In the genomic region with DNA sequence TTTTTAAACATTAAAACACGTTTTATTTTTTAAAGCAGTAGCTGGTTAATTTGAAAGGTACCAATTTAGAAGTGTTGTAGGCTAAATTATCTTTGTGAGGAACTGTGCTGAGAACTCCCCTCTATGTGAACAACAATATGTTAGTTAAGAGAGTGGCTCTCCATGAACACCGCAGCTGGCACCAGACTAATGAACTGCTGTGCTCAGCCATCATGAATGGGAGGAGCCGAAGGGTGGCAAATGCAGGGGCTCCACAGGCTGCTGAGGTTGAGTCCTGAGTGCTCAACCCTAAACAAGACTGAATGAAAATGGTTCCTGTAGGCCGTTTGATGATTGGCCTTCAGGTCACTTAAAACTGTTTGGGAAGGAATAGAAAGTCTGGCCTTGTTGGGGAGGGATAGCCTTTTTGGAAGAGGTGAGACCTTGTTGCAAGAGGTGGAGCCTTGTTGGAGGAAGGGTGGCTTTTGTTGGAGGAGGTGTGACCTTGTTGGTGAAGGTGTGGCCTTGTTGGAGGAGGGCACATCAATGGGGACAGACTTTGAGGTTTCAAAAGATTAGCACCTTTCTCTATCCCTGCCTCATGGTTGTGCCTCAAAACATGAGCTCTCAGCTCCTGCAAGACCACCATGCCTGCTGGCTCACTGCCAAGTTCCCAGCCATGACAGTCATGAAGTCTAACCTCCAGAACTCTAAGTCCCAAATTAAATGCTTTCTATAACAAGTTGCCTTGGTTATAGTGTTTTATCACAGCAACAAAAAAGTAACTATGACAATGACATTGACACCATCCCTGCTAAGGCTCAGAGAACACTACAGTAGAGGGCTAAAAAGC, we compare ENCODE assay signal across 17 mouse cellular contexts. TPM values are rescaled to one million over a fixed set of nuclear protein-coding genes. Genes with fewer than 3 reads are reported as not detected.
A peak's percentile ranks its signal among the peaks of the same experiment; 100 is the strongest.
DNase-seq lines count a peak whose midpoint lies in the region; ATAC-seq and TF ChIP-seq lines count a peak whose summit lies in the region.
"Had no signal": no experiment of that assay in that cellular context is flagged by ENCODE, and none has a peak within 500 bp of the region (broad histone marks: within the 10 kb centered on the region; RNA-seq: fewer than 3 reads in every experiment).

No protein-coding gene starts in this region.

- H3K4me3 ChIP-seq in heart, embryonic 12.5 days, result no peak overlapping the region
- no peak overlapping the region for H3K4me3 ChIP-seq in midbrain, embryonic 14.5 days (replicated peaks; ENCODE audit: low read depth, low read length)
- H3K4me3 ChIP-seq in midbrain, postnatal 0 days (ENCODE audit: low read depth, low read length), result no peak overlapping the region
- no peak overlapping the region for H3K4me3 ChIP-seq in forebrain, embryonic 16.5 days (replicated peaks; ENCODE audit: low read length)
- H3K4me3 ChIP-seq in olfactory bulb, adult 2 months (ENCODE audit: insufficient read depth, low read depth, low read length), result no peak overlapping the region
- H3K4me3 ChIP-seq: embryonic facial prominence, embryonic 15.5 days; hindbrain, embryonic 13.5 days; midbrain, embryonic 15.5 days had no signal

- 87% methylated on average over 4 of the region's 4 CpGs for WGBS in heart, embryonic 12.5 days
- 89% methylated on average over 4 of the region's 4 CpGs for WGBS in midbrain, embryonic 14.5 days
- 86% methylated on average over 4 of the region's 4 CpGs for WGBS in midbrain, postnatal 0 days
- WGBS in forebrain, embryonic 16.5 days, result 57% methylated on average over 4 of the region's 4 CpGs
- 30% methylated on average over 4 of the region's 4 CpGs for WGBS in olfactory bulb, adult 2 months

- no peak overlapping the region for H3K9ac ChIP-seq in heart, embryonic 12.5 days
- no peak overlapping the region for H3K9ac ChIP-seq in midbrain, embryonic 14.5 days (replicated peaks; ENCODE audit: low read length)
- H3K9ac ChIP-seq in midbrain, postnatal 0 days (replicated peaks; ENCODE audit: low read length, poor library complexity, severe bottlenecking), result no peak overlapping the region
- no peak overlapping the region for H3K9ac ChIP-seq in forebrain, embryonic 16.5 days (replicated peaks; ENCODE audit: low read depth, low read length)
- H3K9ac ChIP-seq: embryonic facial prominence, embryonic 15.5 days; hindbrain, embryonic 13.5 days; midbrain, embryonic 15.5 days had no signal

- H3K4me2 ChIP-seq in heart, embryonic 12.5 days, result no peak overlapping the region
- no peak overlapping the region for H3K4me2 ChIP-seq in midbrain, embryonic 14.5 days (ENCODE audit: low read length)
- no peak overlapping the region for H3K4me2 ChIP-seq in midbrain, postnatal 0 days (ENCODE audit: low read depth, low read length, poor library complexity, severe bottlenecking)
- H3K4me2 ChIP-seq in forebrain, embryonic 16.5 days (ENCODE audit: low read length), result no peak overlapping the region
- H3K4me2 ChIP-seq: embryonic facial prominence, embryonic 15.5 days; hindbrain, embryonic 13.5 days; midbrain, embryonic 15.5 days had no signal

- TF ChIP-seq CTCF in midbrain, postnatal 0 days (IDR thresholded peaks at IDR 0.05), result no peak
- no peak for TF ChIP-seq CTCF in olfactory bulb, adult 2 months (IDR thresholded peaks at IDR 0.05; ENCODE audit: insufficient read depth, low read depth, low read length)

- H3K36me3 ChIP-seq in heart, embryonic 12.5 days, result peaks cover 4% of the 10 kb centered on the region; the same call in 1 of the 2 replicates
- H3K36me3 ChIP-seq in midbrain, embryonic 14.5 days (ENCODE audit: control insufficient read depth, insufficient read depth, low read length), result no peaks in the 10 kb centered on the region
- H3K36me3 ChIP-seq in midbrain, postnatal 0 days (ENCODE audit: insufficient read depth, low read length), result no peaks in the 10 kb centered on the region
- H3K36me3 ChIP-seq in forebrain, embryonic 16.5 days (ENCODE audit: control insufficient read depth, insufficient read depth), result no peaks in the 10 kb centered on the region
- H3K36me3 ChIP-seq: embryonic facial prominence, embryonic 15.5 days; hindbrain, embryonic 13.5 days; midbrain, embryonic 15.5 days had no signal

- TF ChIP-seq POLR2A in olfactory bulb, adult 2 months (IDR thresholded peaks at IDR 0.05; ENCODE audit: insufficient read depth, low read depth, low read length), result no peak

- H3K9me3 ChIP-seq in heart, embryonic 12.5 days (replicated peaks), result no peaks in the 10 kb centered on the region
- no peaks in the 10 kb centered on the region for H3K9me3 ChIP-seq in midbrain, embryonic 14.5 days (ENCODE audit: control insufficient read depth, low read length)
- no peaks in the 10 kb centered on the region for H3K9me3 ChIP-seq in midbrain, postnatal 0 days (ENCODE audit: low read length)
- H3K9me3 ChIP-seq in forebrain, embryonic 16.5 days (ENCODE audit: control insufficient read depth, low read length), result no peaks in the 10 kb centered on the region
- H3K9me3 ChIP-seq: embryonic facial prominence, embryonic 15.5 days; hindbrain, embryonic 13.5 days; midbrain, embryonic 15.5 days had no signal

- H3K27me3 ChIP-seq in heart, embryonic 12.5 days (replicated peaks), result no peaks in the 10 kb centered on the region
- H3K27me3 ChIP-seq in midbrain, embryonic 14.5 days (ENCODE audit: control insufficient read depth, insufficient read depth, low read length), result no peaks in the 10 kb centered on the region
- H3K27me3 ChIP-seq in midbrain, postnatal 0 days (ENCODE audit: insufficient read depth, low read length), result no peaks in the 10 kb centered on the region
- H3K27me3 ChIP-seq in forebrain, embryonic 16.5 days (replicated peaks; ENCODE audit: control insufficient read depth, insufficient read depth, low read length), result no peaks in the 10 kb centered on the region
- H3K27me3 ChIP-seq: embryonic facial prominence, embryonic 15.5 days; hindbrain, embryonic 13.5 days; midbrain, embryonic 15.5 days had no signal

- DNase-seq in heart, adult 11 months, result peak; percentile 53
- peak; percentile 31 for DNase-seq in midbrain, embryonic 14.5 days
- DNase-seq in midbrain, postnatal 0 days (ENCODE audit: low spot score), result no peak
- DNase-seq in yolk sac, embryonic 10.5 days (ENCODE audit: low spot score), result no peak
- DNase-seq: cerebellum, adult 2 months; kidney, postnatal 36 days; lung, postnatal 4 days; thymus, adult 2 months had no signal

- no peak for ATAC-seq in heart, embryonic 12.5 days (ENCODE audit: insufficient number of reproducible peaks, low FRiP score)
- ATAC-seq in midbrain, embryonic 14.5 days (ENCODE audit: low FRiP score, low TSS enrichment), result no peak
- no peak for ATAC-seq in midbrain, postnatal 0 days (ENCODE audit: low FRiP score)
- peak; percentile 31; the same call in 1 of the 2 replicates for ATAC-seq in forebrain, embryonic 16.5 days
- ATAC-seq: activated CD4-positive, CD25-positive, alpha-beta regulatory T cell, adult 4 months; CD4-positive, CD25-positive, alpha-beta regulatory T cell, adult 4 months; intestine, postnatal 0 days; midbrain, embryonic 15.5 days had no signal

- no peaks in the 10 kb centered on the region for H3K4me1 ChIP-seq in heart, embryonic 12.5 days (replicated peaks)
- no peaks in the 10 kb centered on the region for H3K4me1 ChIP-seq in midbrain, embryonic 14.5 days (ENCODE audit: control insufficient read depth, insufficient read depth, low read length)
- H3K4me1 ChIP-seq in midbrain, postnatal 0 days (ENCODE audit: insufficient read depth, low read length), result no peaks in the 10 kb centered on the region
- no peaks in the 10 kb centered on the region for H3K4me1 ChIP-seq in forebrain, embryonic 16.5 days (replicated peaks; ENCODE audit: control insufficient read depth, insufficient read depth, low read length)
- peaks cover 10% of the 10 kb centered on the region for H3K4me1 ChIP-seq in olfactory bulb, adult 2 months (ENCODE audit: control insufficient read depth, insufficient read depth, low read length)
- H3K4me1 ChIP-seq: embryonic facial prominence, embryonic 15.5 days; hindbrain, embryonic 13.5 days; midbrain, embryonic 15.5 days had no signal

- H3K27ac ChIP-seq in heart, embryonic 12.5 days (ENCODE audit: poor library complexity, severe bottlenecking), result no peak overlapping the region
- H3K27ac ChIP-seq in midbrain, embryonic 14.5 days (replicated peaks; ENCODE audit: low read depth, low read length), result no peak overlapping the region
- no peak overlapping the region for H3K27ac ChIP-seq in midbrain, postnatal 0 days (ENCODE audit: low read depth, low read length)
- no peak overlapping the region for H3K27ac ChIP-seq in forebrain, embryonic 16.5 days (ENCODE audit: low read length)
- peak overlapping the region; percentile 36; the same call in 1 of the 2 replicates for H3K27ac ChIP-seq in olfactory bulb, adult 2 months (ENCODE audit: insufficient read depth, low read depth, low read length)
- H3K27ac ChIP-seq: embryonic facial prominence, embryonic 15.5 days; hindbrain, embryonic 13.5 days; midbrain, embryonic 15.5 days had no signal

RNA-seq across cellular contexts. Expression of a gene that starts 50.0 kb away (rescaled TPM):
- polyA plus RNA-seq in heart, embryonic 12.5 days (2016; fragmentation: Nextera tagmentation; extraction: Ambion mirVana), result 16.2 and 18.4 TPM in 2 replicates
- 19.2 and 21.0 TPM in 2 replicates for polyA plus RNA-seq in midbrain, embryonic 14.5 days (2014; fragmentation: Nextera tagmentation; extraction: Ambion mirVana)
- total RNA-seq in midbrain, postnatal 0 days (2014; rRNA removed), result 27.2 and 28.8 TPM in 2 replicates
- polyA plus RNA-seq in midbrain, postnatal 0 days (2015; fragmentation: Nextera tagmentation; extraction: Ambion mirVana), result 29.9 and 34.3 TPM in 2 replicates
- 16.6 and 20.9 TPM in 2 replicates for polyA plus RNA-seq in forebrain, embryonic 16.5 days (2015; fragmentation: Nextera tagmentation; extraction: Ambion mirVana)
- not detected in 2 replicates for polyA plus RNA-seq in olfactory bulb, adult 2 months (2012; ENCODE audit: insufficient read depth, insufficient read length, low replicate concordance, missing spikeins)

Comparison
In these comparisons a context has a peak if more than half of its experiments do, and no peak if none do; other contexts are left out.
1. DNase-seq: peak in heart, adult 11 months (single experiment) and midbrain, embryonic 14.5 days (single experiment); none in midbrain, postnatal 0 days (single experiment) and yolk sac, embryonic 10.5 days (single experiment).
2. RNA of a gene that starts 50.0 kb away (polyA plus RNA-seq): 29.9 to 34.3 TPM in midbrain, postnatal 0 days, 16.6 to 20.9 TPM in forebrain, embryonic 16.5 days, 19.2 to 21.0 TPM in midbrain, embryonic 14.5 days and 16.2 to 18.4 TPM in heart, embryonic 12.5 days; not detected in olfactory bulb, adult 2 months; every median in the first group is over 10 times any median in the second.